Mouse (Mus musculus) megakaryocyte, adult 5-6 weeks (primary cell): ENCODE results near the gene Shisal2b. TPM values are rescaled to one million over a fixed set of nuclear protein-coding genes. Genes with fewer than 3 reads are reported as not detected.
"Not testable (repeated sequence)": the region's sequence is repeated elsewhere in the genome, so short reads cannot be mapped to it uniquely, and the experiment has no call there.

Experiments
- ATAC-seq: 2 replicates; pipeline ENCODE4 v1.8.0; 2016; ENCODE audit warnings: mild to moderate bottlenecking, inconsistent platforms; ENCODE audit not compliant: poor library complexity, severe bottlenecking
- total RNA-seq, 2 experiments: library from RNA; stranded (forward) in 1 of 2; stranded (reverse) in 1 of 2; fragments of 153-499, 151-499 nt in 1 of 2; fragments of 221-1000, 200-1000 nt in 1 of 2; gene quantifications; 2 replicates each; pipeline versions ENCODE4 v1.2.3 to v1.2.4; 2015 to 2017

Shisal2b gene
- total RNA-seq (2015) = not detected in 2 replicates
- not detected in 2 replicates for total RNA-seq (2017)

GRCm38 (mm10) chr13:104863127-104863979 lies at the start of gene Shisal2b:
Shisal2b (minus strand) TSS chr13:104863893.
- ATAC-seq = peak; percentile 90

- ATAC-seq = not testable (repeated sequence)
Measured at GRCm38 (mm10) chr13:104911626-104912025, 47.9 kb upstream of the Shisal2b start.

GRCm38 (mm10) chr13:104911006-104911405 lies 47.3 kb upstream of the Shisal2b start:
- ATAC-seq = not testable (repeated sequence)

- ATAC-seq = no peak
Measured at GRCm38 (mm10) chr13:104908691-104909090, 45.0 kb upstream of the Shisal2b start.

GRCm38 (mm10) chr13:104894771-104895170 lies 31.1 kb upstream of the Shisal2b start:
- ATAC-seq = no peak

GRCm38 (mm10) chr13:104892337-104892736 lies 28.6 kb upstream of the Shisal2b start:
- ATAC-seq = no peak

- ATAC-seq = no peak
Measured at GRCm38 (mm10) chr13:104886308-104887032, 22.8 kb upstream of the Shisal2b start.

- ATAC-seq = no peak
Measured at GRCm38 (mm10) chr13:104883566-104884249, 20.0 kb upstream of the Shisal2b start.

- no peak for ATAC-seq
Measured at GRCm38 (mm10) chr13:104878508-104878907, 14.8 kb upstream of the Shisal2b start.

GRCm38 (mm10) chr13:104869907-104870306 lies 6.2 kb upstream of the Shisal2b start:
- no peak for ATAC-seq

GRCm38 (mm10) chr13:104866726-104867125 lies 3.0 kb upstream of the Shisal2b start:
- ATAC-seq = no peak

GRCm38 (mm10) chr13:104853645-104854044 lies 10.0 kb downstream of the Shisal2b start:
- no peak for ATAC-seq

GRCm38 (mm10) chr13:104843295-104844089 lies 20.2 kb downstream of the Shisal2b start:
- ATAC-seq = no peak

- peak; percentile 78 for ATAC-seq
Measured at GRCm38 (mm10) chr13:104841937-104842336, 21.8 kb downstream of the Shisal2b start.

GRCm38 (mm10) chr13:104837628-104838027 lies 26.1 kb downstream of the Shisal2b start:
- no peak for ATAC-seq

GRCm38 (mm10) chr13:104832811-104833210 lies 30.9 kb downstream of the Shisal2b start:
- no peak for ATAC-seq

GRCm38 (mm10) chr13:104825470-104825869 lies 38.2 kb downstream of the Shisal2b start:
- no peak for ATAC-seq

GRCm38 (mm10) chr13:104822411-104822838 lies 41.3 kb downstream of the Shisal2b start:
- no peak for ATAC-seq

- ATAC-seq = no peak
Measured at GRCm38 (mm10) chr13:104821908-104822307, 41.8 kb downstream of the Shisal2b start.

- ATAC-seq = no peak
Measured at GRCm38 (mm10) chr13:104821192-104821591, 42.5 kb downstream of the Shisal2b start.
